Mouse (Mus musculus): ENCODE data around the gene Rhbdd3.

GRCm38 (mm10) chr11:5058783-5059182 is 39.9 kb upstream of the Rhbdd3 start:
- TF ChIP-seq POLR2A (IDR thresholded peaks at IDR 0.05; ENCODE audit: low read depth, low read length): no peak
- no peak for TF ChIP-seq CTCF (IDR thresholded peaks at IDR 0.05; ENCODE audit: extremely low read depth, insufficient read length, insufficient replicate concordance, low read depth, low read length)

All from small intestine, adult 2 months (tissue).